Mouse (Mus musculus): Measurements from ENCODE around the gene Cst3.

Gene Cst3

DNA sequence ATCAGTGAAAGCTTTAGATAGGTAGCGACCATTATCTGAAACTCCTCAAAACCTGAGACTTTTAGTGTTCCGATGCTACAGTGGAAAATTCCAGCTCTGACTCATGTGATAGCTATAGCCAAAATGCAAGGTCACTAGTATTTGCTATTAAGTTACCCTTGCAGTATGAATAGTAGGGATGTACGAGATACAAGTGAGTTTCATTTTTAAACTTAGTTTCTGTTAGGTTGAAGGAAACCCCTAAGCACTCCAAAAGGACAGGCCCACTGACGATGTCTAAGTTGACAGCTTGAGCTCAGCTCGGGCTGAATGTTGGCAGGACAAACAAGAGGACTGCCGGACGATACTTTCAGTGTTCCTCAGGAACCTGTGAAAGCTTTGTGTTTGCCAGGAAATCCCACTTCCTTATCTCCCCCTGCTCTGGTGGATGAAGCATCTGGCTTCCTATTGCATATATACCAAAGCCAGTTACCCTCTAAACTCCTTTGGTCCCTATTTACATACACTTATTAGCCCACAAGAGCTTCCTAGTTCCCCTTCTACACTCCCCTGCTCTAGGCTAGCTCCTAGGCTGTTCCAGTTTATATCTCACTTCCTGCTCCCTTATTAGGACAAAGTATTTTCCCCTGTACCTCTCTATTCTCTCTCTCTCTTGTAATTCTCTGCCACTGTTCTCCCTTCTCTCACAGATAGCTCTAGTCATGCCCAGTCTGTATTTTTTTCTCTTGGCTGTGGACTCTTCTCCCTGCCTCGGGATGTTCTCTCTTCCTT lies 18.7 kb downstream of the Cst3 start:
- no peak for DNase-seq (ENCODE audit: low read depth, low spot score)

DNA sequence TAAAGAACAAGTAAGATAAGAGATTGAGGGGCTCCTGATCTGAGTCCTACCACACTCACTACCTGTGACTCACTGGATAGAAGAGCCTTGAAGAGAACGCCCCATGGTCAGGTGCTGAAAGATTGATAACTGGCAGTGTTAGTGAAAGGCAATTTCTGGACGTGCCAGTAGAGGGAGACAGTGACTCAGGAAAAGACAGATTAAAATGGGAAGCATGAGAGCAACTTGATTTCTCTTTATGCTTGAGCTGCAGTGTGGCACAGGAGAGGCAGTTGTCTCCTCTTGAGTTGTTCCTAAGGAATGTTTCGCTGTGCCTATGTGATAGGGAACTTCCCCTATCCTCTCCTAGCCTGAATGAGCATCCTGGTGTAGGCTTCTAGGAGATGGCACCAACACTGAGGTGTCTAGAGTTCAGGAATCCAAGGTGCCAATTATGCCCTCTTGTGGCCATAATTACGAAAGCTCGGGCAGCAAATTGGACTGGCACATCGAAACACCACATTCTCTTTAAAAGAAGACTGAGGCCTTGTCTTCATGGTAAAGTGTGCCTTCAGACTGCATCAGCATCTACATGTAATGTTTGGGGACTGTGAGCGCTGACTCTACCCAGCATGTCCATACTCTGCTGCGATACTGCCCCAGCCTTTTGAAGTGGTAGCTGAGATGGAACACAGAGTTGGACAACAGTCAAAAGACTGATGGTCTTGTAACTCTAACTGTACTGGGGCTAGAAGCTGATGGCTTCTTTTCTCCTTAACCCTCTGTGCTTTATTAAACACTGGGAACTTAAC lies 24.2 kb downstream of the Cst3 start:
- DNase-seq (ENCODE audit: low read depth, low spot score): peak; percentile 83

DNA sequence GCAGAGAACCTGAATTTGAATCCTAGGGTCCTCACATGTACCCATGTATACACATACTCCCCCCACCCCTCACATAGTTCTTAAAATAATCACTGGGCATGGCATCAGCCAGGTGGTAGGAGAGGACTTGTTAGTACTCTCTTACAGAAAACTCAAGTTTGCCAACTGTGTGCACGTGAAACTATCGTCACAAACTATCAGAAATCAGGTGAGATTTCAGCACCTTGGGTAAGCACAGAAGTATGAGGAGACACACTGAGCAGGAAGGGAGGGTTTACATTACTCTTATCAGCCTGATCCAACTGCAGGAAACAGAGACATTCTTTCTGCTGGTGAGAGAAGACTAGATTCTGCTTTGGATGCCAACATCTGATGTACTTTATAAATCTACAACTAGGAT lies 36.3 kb downstream of the Cst3 start:
- DNase-seq (ENCODE audit: low read depth, low spot score): no peak

DNA sequence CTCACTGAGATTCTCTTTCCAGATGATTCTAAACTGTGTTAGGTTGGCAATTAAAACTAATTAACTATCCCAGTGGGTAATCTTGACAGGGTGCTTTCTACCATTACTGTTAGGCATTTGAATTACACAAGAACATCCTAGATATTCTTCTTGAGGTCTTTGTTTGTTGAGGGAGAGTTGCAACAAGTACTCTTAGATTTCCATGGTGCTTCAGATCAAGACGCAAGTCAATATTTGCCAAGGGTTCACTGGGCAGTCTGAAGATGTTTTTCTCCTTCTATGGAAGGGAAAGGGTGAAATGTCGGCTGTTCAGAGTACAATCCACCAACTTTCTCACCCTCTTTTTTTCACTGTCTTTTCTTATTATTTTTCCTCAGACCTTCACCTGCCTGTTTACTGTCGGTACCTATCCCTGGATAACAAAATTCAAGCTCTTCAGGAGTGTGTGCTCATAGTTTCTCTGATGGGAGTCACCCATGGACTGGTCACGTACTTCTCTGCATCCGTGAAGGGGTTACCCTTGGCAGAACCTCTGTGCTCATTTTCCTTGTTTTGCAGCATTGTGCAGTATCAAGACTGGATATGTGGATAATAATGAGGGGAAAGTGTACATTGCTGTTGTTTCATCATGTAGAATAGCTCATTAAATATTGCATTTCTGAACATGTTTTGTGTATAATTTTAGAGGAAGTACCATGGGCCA lies 37.3 kb downstream of the Cst3 start:
- DNase-seq (ENCODE audit: low read depth, low spot score): no peak

DNA sequence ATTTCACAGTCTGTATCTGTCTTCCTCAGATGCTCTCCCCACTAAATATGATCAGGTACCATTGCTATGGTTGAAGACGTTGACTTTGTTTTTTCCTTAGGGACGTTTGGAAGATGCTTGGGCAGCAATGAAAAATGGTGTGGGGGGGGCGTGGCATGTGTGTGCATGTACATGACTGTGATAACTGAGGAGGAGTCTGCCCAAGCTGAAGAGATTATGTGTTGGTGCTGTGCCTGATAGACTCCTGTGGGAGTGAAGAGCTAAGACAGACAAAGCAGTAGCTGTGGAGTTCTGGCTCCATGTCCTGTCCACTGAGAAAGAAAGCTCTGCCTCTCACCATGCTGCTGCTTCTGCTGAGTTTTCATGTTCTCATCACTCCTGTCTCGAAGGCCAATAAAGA lies 40.6 kb downstream of the Cst3 start, which contains the start of gene Cst9:
TSS of gene Cst9 (plus strand) at position 236 of the 400 bp plus-strand sequence.
- DNase-seq (ENCODE audit: low read depth, low spot score): no peak

DNA sequence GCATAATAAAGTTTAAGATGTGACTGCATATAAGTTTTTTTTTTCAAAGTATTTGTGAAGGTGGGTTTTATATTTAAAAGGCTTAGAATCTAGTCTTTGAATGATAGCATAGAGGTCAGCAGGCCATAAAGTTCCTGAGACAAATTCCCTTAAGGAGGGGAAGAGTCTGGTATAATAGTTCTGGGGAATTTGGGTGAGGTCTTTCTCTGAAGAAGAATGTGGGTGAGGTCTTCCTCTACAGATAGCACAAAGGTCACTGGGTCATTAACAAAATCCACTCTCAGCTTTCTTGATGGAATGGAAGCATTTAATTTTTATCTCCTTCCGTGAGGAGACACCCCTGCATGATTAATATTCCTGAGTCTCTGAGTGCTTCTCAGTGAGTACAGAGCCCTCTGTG lies 49.5 kb downstream of the Cst3 start:
- no peak for DNase-seq (ENCODE audit: low read depth, low spot score)
